Mouse (Mus musculus) erythroblast, embryonic 14.5 days (primary cell): Measurements from ENCODE around the gene Zzef1. TPM values are rescaled to one million over a fixed set of nuclear protein-coding genes. Genes with fewer than 3 reads are reported as not detected.

Experiments used
- H3K27me3 ChIP-seq: 2 replicates; pipeline ENCODE4 v1.6.1; 2012; ENCODE audit warnings: inconsistent platforms; ENCODE audit not compliant: control insufficient read depth
- H3K36me3 ChIP-seq: 2 replicates; pipeline ENCODE4 v1.6.1; 2012; ENCODE audit warnings: mild to moderate bottlenecking, inconsistent platforms; ENCODE audit not compliant: control insufficient read depth
- H3K4me1 ChIP-seq: 2 replicates; pipeline ENCODE4 v1.6.1; 2012; ENCODE audit warnings: inconsistent platforms; ENCODE audit not compliant: control insufficient read depth
- H3K4me3 ChIP-seq: replicated peaks from 2 replicates; pipeline ENCODE3; 2012; ENCODE audit warnings: moderate library complexity, mild to moderate bottlenecking, inconsistent platforms
- H3K9me3 ChIP-seq: 2 replicates; pipeline ENCODE4 v1.6.1; 2012; ENCODE audit warnings: low read length, inconsistent platforms, mixed read lengths; ENCODE audit not compliant: control insufficient read depth
- GATA1 ChIP-seq: IDR thresholded peaks from 2 replicates; pipeline ENCODE4 v1.6.1; 2012; ENCODE audit warnings: low read length, inconsistent platforms, mixed read lengths
- TAL1 ChIP-seq: IDR thresholded peaks from 3 replicates; pipeline ENCODE4 v1.6.1; 2012; ENCODE audit warnings: low read length, inconsistent platforms, mixed read lengths
- polyA plus RNA-seq: library from polyadenylated mRNA; stranded (reverse); fragments of >175 nt; gene quantifications from 2 replicates; pipeline ENCODE4 v1.2.3, GENCODE M21; 2012

The Zzef1 gene
- polyA plus RNA-seq, 1 experiment, result 0.55 TPM

GRCm38 (mm10) chr11:72945875-72946559 is 150.0 kb downstream of the Zzef1 start:
- no peaks in the 10 kb centered on the region for H3K36me3 ChIP-seq
- peaks cover 4% of the 10 kb centered on the region; the same call in 1 of the 2 replicates for H3K27me3 ChIP-seq
- H3K4me3 ChIP-seq, result no peak overlapping the region
- TF ChIP-seq GATA1 (no peak), TAL1 (no peak)
- 0 out of 2 replicates have a peak, but pooled peaks cover 2% of the 10 kb centered on the region for H3K9me3 ChIP-seq
- H3K4me1 ChIP-seq, result no peaks in the 10 kb centered on the region

- H3K27me3 ChIP-seq, result peaks cover 4% of the 10 kb centered on the region; the same call in 1 of the 2 replicates
- H3K4me3 ChIP-seq, result no peak overlapping the region
- 0 out of 2 replicates have a peak, but pooled peaks cover 2% of the 10 kb centered on the region for H3K9me3 ChIP-seq
- TF ChIP-seq TAL1, result no peak
- no peak for TF ChIP-seq GATA1
- H3K4me1 ChIP-seq, result no peaks in the 10 kb centered on the region
- H3K36me3 ChIP-seq, result no peaks in the 10 kb centered on the region
Measured at GRCm38 (mm10) chr11:72946560-72947119, 150.6 kb downstream of the Zzef1 start.

DNA sequence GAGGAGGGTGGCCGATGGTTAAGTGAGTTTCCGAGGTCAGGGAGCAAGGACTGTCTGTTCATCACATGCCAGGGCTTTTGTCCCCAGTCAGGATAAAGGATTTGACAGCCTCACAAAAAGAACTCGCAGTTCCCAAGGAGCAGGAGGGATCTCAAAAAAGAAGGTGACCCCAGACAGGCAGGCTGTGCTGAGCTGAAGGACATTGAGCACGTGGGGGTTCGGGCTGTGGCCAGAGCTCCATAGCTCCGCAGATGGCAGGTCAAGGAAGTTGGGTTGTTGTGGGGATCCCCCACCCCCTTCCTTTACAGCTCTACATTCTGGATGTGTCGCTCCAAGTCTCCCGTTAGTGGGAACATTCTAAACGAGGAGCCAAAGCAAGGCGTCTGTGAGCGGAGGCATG is 151.8 kb downstream of the Zzef1 start:
- H3K4me3 ChIP-seq, result no peak overlapping the region
- peaks cover 4% of the 10 kb centered on the region; the same call in 1 of the 2 replicates for H3K27me3 ChIP-seq
- 0 out of 2 replicates have a peak, but pooled peaks cover 2% of the 10 kb centered on the region for H3K9me3 ChIP-seq
- no peak for TF ChIP-seq GATA1
- no peak for TF ChIP-seq TAL1
- no peaks in the 10 kb centered on the region for H3K36me3 ChIP-seq
- no peaks in the 10 kb centered on the region for H3K4me1 ChIP-seq

DNA sequence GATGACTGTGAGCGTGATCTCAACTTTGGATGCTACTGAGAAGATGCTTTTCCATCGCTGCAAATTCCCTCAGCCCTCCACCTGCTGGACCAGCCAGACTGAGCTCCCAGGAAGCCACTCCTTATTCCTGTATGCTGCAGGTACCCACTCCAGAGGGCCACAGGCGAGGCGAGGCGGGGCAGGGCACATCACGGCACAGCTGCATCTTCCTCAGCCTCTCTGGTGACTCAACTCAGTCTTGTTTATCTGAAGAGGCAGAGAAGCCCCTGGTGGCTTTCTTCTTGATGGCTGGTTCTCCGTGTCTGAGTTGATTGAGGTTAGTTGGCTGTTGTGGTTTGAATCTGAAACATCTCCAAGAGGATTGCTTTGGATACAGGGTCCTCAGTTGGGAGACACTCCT is 152.2 kb downstream of the Zzef1 start:
- no peaks in the 10 kb centered on the region for H3K36me3 ChIP-seq
- H3K4me3 ChIP-seq, result no peak overlapping the region
- TF ChIP-seq TAL1 (no peak), GATA1 (no peak)
- H3K9me3 ChIP-seq, result 0 out of 2 replicates have a peak, but pooled peaks cover 2% of the 10 kb centered on the region
- H3K4me1 ChIP-seq, result no peaks in the 10 kb centered on the region
- peaks cover 4% of the 10 kb centered on the region; the same call in 1 of the 2 replicates for H3K27me3 ChIP-seq

GRCm38 (mm10) chr11:72951137-72952000 is 155.3 kb downstream of the Zzef1 start:
- H3K4me1 ChIP-seq, result no peaks in the 10 kb centered on the region

GRCm38 (mm10) chr11:72952226-72952625 is 156.2 kb downstream of the Zzef1 start:
- Histone ChIP-seq H3K9me3 (0 out of 2 replicates have a peak, but pooled peaks cover 2% of the 10 kb centered on the region), H3K4me3 (no peak overlapping the region), H3K4me1 (no peaks in the 10 kb centered on the region), H3K36me3 (no peaks in the 10 kb centered on the region), H3K27me3 (peaks cover 4% of the 10 kb centered on the region; the same call in 1 of the 2 replicates)
- no peak for TF ChIP-seq TAL1
- no peak for TF ChIP-seq GATA1

More at GRCm38 (mm10) chr11:72951137-72952000, 155.3 kb downstream of the Zzef1 start:
- Histone ChIP-seq H3K4me3 (no peak overlapping the region), H3K27me3 (peaks cover 4% of the 10 kb centered on the region; the same call in 1 of the 2 replicates), H3K9me3 (0 out of 2 replicates have a peak, but pooled peaks cover 2% of the 10 kb centered on the region), H3K36me3 (no peaks in the 10 kb centered on the region)
- TF ChIP-seq GATA1 (no peak), TAL1 (no peak)

DNA sequence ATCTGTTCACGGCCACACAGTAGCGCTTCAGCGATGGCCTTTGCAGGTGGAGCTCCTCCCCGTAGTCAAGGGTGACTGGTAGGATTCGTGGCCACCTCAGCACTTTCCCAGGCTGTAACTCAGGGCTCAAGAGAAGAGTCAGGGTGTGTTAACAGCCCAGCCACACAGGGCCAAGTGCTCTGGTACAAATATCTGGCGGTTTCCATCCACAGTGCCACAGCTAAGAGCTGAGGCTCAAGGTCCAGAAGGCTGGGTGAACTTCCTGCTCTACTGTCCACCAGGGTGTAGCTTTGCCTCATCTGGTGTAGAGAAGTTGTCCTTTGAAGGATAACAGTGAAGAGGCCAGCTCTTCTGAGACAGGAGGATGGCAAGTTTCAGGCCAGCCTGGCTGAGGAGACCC is 156.7 kb downstream of the Zzef1 start:
- H3K4me3 ChIP-seq, result no peak overlapping the region

GRCm38 (mm10) chr11:72953116-72953439 is 157.1 kb downstream of the Zzef1 start:
- Histone ChIP-seq H3K4me1 (no peaks in the 10 kb centered on the region), H3K27me3 (no peaks in the 10 kb centered on the region), H3K36me3 (no peaks in the 10 kb centered on the region), H3K4me3 (no peak overlapping the region), H3K9me3 (0 out of 2 replicates have a peak, but pooled peaks cover 2% of the 10 kb centered on the region)
- TF ChIP-seq TAL1, result no peak
- TF ChIP-seq GATA1, result no peak

More for the DNA sequence above, 156.7 kb downstream of the Zzef1 start:
- Histone ChIP-seq H3K27me3 (peaks cover 3% of the 10 kb centered on the region; the same call in 1 of the 2 replicates), H3K4me1 (no peaks in the 10 kb centered on the region), H3K9me3 (0 out of 2 replicates have a peak, but pooled peaks cover 2% of the 10 kb centered on the region), H3K36me3 (no peaks in the 10 kb centered on the region)
- TF ChIP-seq TAL1 (no peak), GATA1 (no peak)
